Mouse (Mus musculus): Measurements from ENCODE around the gene Naaa. TPM values are rescaled to one million over a fixed set of nuclear protein-coding genes. Genes with fewer than 3 reads are reported as not detected.

The Naaa gene
- polyA plus RNA-seq, 1 experiment from 2014 or later: 6.1 TPM

- Histone ChIP-seq H3K27ac (ENCODE audit: low read depth, low read length) (no peak overlapping the region), H3K36me3 (ENCODE audit: control insufficient read depth, insufficient read depth, low read length) (no peaks in the 10 kb centered on the region), H3K27me3 (ENCODE audit: control insufficient read depth, insufficient read depth, low read length) (no peaks in the 10 kb centered on the region), H3K4me1 (ENCODE audit: control insufficient read depth, insufficient read depth, low read length) (no peaks in the 10 kb centered on the region), H3K9me3 (ENCODE audit: control insufficient read depth, low read length) (no peaks in the 10 kb centered on the region), H3K4me3 (ENCODE audit: low read depth, low read length) (no peak overlapping the region), H3K9ac (ENCODE audit: low read length) (no peak overlapping the region), H3K4me2 (ENCODE audit: low read depth) (no peak overlapping the region)
- ATAC-seq (ENCODE audit: insufficient read depth, low FRiP score, low TSS enrichment) (no peak), DNase-seq (ENCODE audit: low spot score) (no peak)
- 89% methylated on average over 11 of the region's 11 CpGs for WGBS
Observed at GRCm38 (mm10) chr5:92248614-92249013, 29.4 kb downstream of the Naaa start.

GRCm38 (mm10) chr5:92245483-92245882, 32.5 kb downstream of the Naaa start:
- Histone ChIP-seq H3K4me2 (ENCODE audit: low read depth) (no peak overlapping the region), H3K9me3 (ENCODE audit: control insufficient read depth, low read length) (no peaks in the 10 kb centered on the region), H3K9ac (ENCODE audit: low read length) (no peak overlapping the region), H3K27ac (ENCODE audit: low read depth, low read length) (no peak overlapping the region), H3K36me3 (ENCODE audit: control insufficient read depth, insufficient read depth, low read length) (no peaks in the 10 kb centered on the region), H3K4me3 (ENCODE audit: low read depth, low read length) (no peak overlapping the region), H3K27me3 (ENCODE audit: control insufficient read depth, insufficient read depth, low read length) (no peaks in the 10 kb centered on the region), H3K4me1 (ENCODE audit: control insufficient read depth, insufficient read depth, low read length) (no peaks in the 10 kb centered on the region)
- ATAC-seq (ENCODE audit: insufficient read depth, low FRiP score, low TSS enrichment) (no peak), DNase-seq (ENCODE audit: low spot score) (no peak)
- WGBS: 95% methylated on average over 9 of the region's 9 CpGs

- H3K27me3 ChIP-seq (ENCODE audit: control insufficient read depth, insufficient read depth, low read length): no peaks in the 10 kb centered on the region
- DNase-seq (ENCODE audit: low spot score): no peak
- H3K4me3 ChIP-seq (ENCODE audit: low read depth, low read length): no peak overlapping the region
- H3K27ac ChIP-seq (ENCODE audit: low read depth, low read length): no peak overlapping the region
- no peak overlapping the region for H3K4me2 ChIP-seq (ENCODE audit: low read depth)
- 94% methylated on average over 2 of the region's 2 CpGs for WGBS
- H3K36me3 ChIP-seq (ENCODE audit: control insufficient read depth, insufficient read depth, low read length): no peaks in the 10 kb centered on the region
- no peak for ATAC-seq (ENCODE audit: insufficient read depth, low FRiP score, low TSS enrichment)
- H3K4me1 ChIP-seq (ENCODE audit: control insufficient read depth, insufficient read depth, low read length): no peaks in the 10 kb centered on the region
- H3K9me3 ChIP-seq (ENCODE audit: control insufficient read depth, low read length): no peaks in the 10 kb centered on the region
- no peak overlapping the region for H3K9ac ChIP-seq (ENCODE audit: low read length)
Observed at GRCm38 (mm10) chr5:92244900-92245299, 33.1 kb downstream of the Naaa start.

- H3K27me3 ChIP-seq (ENCODE audit: control insufficient read depth, insufficient read depth, low read length): no peaks in the 10 kb centered on the region
- H3K4me3 ChIP-seq (ENCODE audit: low read depth, low read length): no peak overlapping the region
- no peak overlapping the region for H3K4me2 ChIP-seq (ENCODE audit: low read depth)
- no peak overlapping the region for H3K9ac ChIP-seq (ENCODE audit: low read length)
- no peaks in the 10 kb centered on the region for H3K9me3 ChIP-seq (ENCODE audit: control insufficient read depth, low read length)
- DNase-seq (ENCODE audit: low spot score) (no peak), ATAC-seq (ENCODE audit: insufficient read depth, low FRiP score, low TSS enrichment) (no peak)
- no peaks in the 10 kb centered on the region for H3K36me3 ChIP-seq (ENCODE audit: control insufficient read depth, insufficient read depth, low read length)
- 91% methylated on average over 12 of the region's 12 CpGs for WGBS
- H3K4me1 ChIP-seq (ENCODE audit: control insufficient read depth, insufficient read depth, low read length): no peaks in the 10 kb centered on the region
- H3K27ac ChIP-seq (ENCODE audit: low read depth, low read length): no peak overlapping the region
Observed at GRCm38 (mm10) chr5:92240769-92241168, 37.2 kb downstream of the Naaa start.

GRCm38 (mm10) chr5:92239333-92240232, 38.4 kb downstream of the Naaa start:
- ATAC-seq (ENCODE audit: insufficient read depth, low FRiP score, low TSS enrichment): peak; percentile 45; the same call in 1 of the 2 replicates
- no peak overlapping the region for H3K4me2 ChIP-seq (ENCODE audit: low read depth)

GRCm38 (mm10) chr5:92234939-92235557, 42.9 kb downstream of the Naaa start:
- no peak overlapping the region for H3K9ac ChIP-seq (ENCODE audit: low read length)
- no peaks in the 10 kb centered on the region for H3K36me3 ChIP-seq (ENCODE audit: control insufficient read depth, insufficient read depth, low read length)
- no peaks in the 10 kb centered on the region for H3K27me3 ChIP-seq (ENCODE audit: control insufficient read depth, insufficient read depth, low read length)
- H3K9me3 ChIP-seq (ENCODE audit: control insufficient read depth, low read length): no peaks in the 10 kb centered on the region
- WGBS: 55% methylated on average over 5 of the region's 5 CpGs
- DNase-seq (ENCODE audit: low spot score) (no peak), ATAC-seq (ENCODE audit: insufficient read depth, low FRiP score, low TSS enrichment) (no peak)
- no peaks in the 10 kb centered on the region for H3K4me1 ChIP-seq (ENCODE audit: control insufficient read depth, insufficient read depth, low read length)
- no peak overlapping the region for H3K4me2 ChIP-seq (ENCODE audit: low read depth)
- H3K4me3 ChIP-seq (ENCODE audit: low read depth, low read length): no peak overlapping the region
- H3K27ac ChIP-seq (ENCODE audit: low read depth, low read length): no peak overlapping the region

More at GRCm38 (mm10) chr5:92239333-92240232, 38.4 kb downstream of the Naaa start:
- no peak overlapping the region for H3K27ac ChIP-seq (ENCODE audit: low read depth, low read length)
- no peak overlapping the region for H3K4me3 ChIP-seq (ENCODE audit: low read depth, low read length)
- no peaks in the 10 kb centered on the region for H3K27me3 ChIP-seq (ENCODE audit: control insufficient read depth, insufficient read depth, low read length)
- no peaks in the 10 kb centered on the region for H3K4me1 ChIP-seq (ENCODE audit: control insufficient read depth, insufficient read depth, low read length)
- 49% methylated on average over 29 of the region's 29 CpGs for WGBS
- DNase-seq (ENCODE audit: low spot score): peak; percentile 66
- H3K9me3 ChIP-seq (ENCODE audit: control insufficient read depth, low read length): no peaks in the 10 kb centered on the region
- H3K36me3 ChIP-seq (ENCODE audit: control insufficient read depth, insufficient read depth, low read length): no peaks in the 10 kb centered on the region
- H3K9ac ChIP-seq (ENCODE audit: low read length): no peak overlapping the region

GRCm38 (mm10) chr5:92233366-92233765, 44.6 kb downstream of the Naaa start:
- Histone ChIP-seq H3K27me3 (ENCODE audit: control insufficient read depth, insufficient read depth, low read length) (no peaks in the 10 kb centered on the region), H3K4me2 (ENCODE audit: low read depth) (no peak overlapping the region), H3K4me3 (ENCODE audit: low read depth, low read length) (no peak overlapping the region), H3K9me3 (ENCODE audit: control insufficient read depth, low read length) (no peaks in the 10 kb centered on the region), H3K9ac (ENCODE audit: low read length) (no peak overlapping the region), H3K36me3 (ENCODE audit: control insufficient read depth, insufficient read depth, low read length) (no peaks in the 10 kb centered on the region), H3K27ac (ENCODE audit: low read depth, low read length) (no peak overlapping the region), H3K4me1 (ENCODE audit: control insufficient read depth, insufficient read depth, low read length) (no peaks in the 10 kb centered on the region)
- DNase-seq (ENCODE audit: low spot score) (no peak), ATAC-seq (ENCODE audit: insufficient read depth, low FRiP score, low TSS enrichment) (no peak)
- 92% methylated on average over 4 of the region's 4 CpGs for WGBS

- H3K9ac ChIP-seq (ENCODE audit: low read length): no peak overlapping the region
- DNase-seq (ENCODE audit: low spot score): no peak
- H3K27ac ChIP-seq (ENCODE audit: low read depth, low read length): no peak overlapping the region
- no peaks in the 10 kb centered on the region for H3K36me3 ChIP-seq (ENCODE audit: control insufficient read depth, insufficient read depth, low read length)
- H3K9me3 ChIP-seq (ENCODE audit: control insufficient read depth, low read length): no peaks in the 10 kb centered on the region
- WGBS: 90% methylated on average over 10 of the region's 10 CpGs
- H3K4me3 ChIP-seq (ENCODE audit: low read depth, low read length): no peak overlapping the region
- no peak overlapping the region for H3K4me2 ChIP-seq (ENCODE audit: low read depth)
- H3K27me3 ChIP-seq (ENCODE audit: control insufficient read depth, insufficient read depth, low read length): no peaks in the 10 kb centered on the region
- no peaks in the 10 kb centered on the region for H3K4me1 ChIP-seq (ENCODE audit: control insufficient read depth, insufficient read depth, low read length)
- ATAC-seq (ENCODE audit: insufficient read depth, low FRiP score, low TSS enrichment): no peak
Observed at GRCm38 (mm10) chr5:92231836-92232235, 46.1 kb downstream of the Naaa start.

GRCm38 (mm10) chr5:92230306-92230705, 47.7 kb downstream of the Naaa start:
- H3K9ac ChIP-seq (ENCODE audit: low read length): no peak overlapping the region
- no peaks in the 10 kb centered on the region for H3K9me3 ChIP-seq (ENCODE audit: control insufficient read depth, low read length)
- ATAC-seq (ENCODE audit: insufficient read depth, low FRiP score, low TSS enrichment) (no peak), DNase-seq (ENCODE audit: low spot score) (no peak)
- no peaks in the 10 kb centered on the region for H3K4me1 ChIP-seq (ENCODE audit: control insufficient read depth, insufficient read depth, low read length)
- H3K4me2 ChIP-seq (ENCODE audit: low read depth): no peak overlapping the region
- WGBS: 85% methylated on average over 11 of the region's 11 CpGs
- no peaks in the 10 kb centered on the region for H3K27me3 ChIP-seq (ENCODE audit: control insufficient read depth, insufficient read depth, low read length)
- H3K27ac ChIP-seq (ENCODE audit: low read depth, low read length): no peak overlapping the region
- no peak overlapping the region for H3K4me3 ChIP-seq (ENCODE audit: low read depth, low read length)
- no peaks in the 10 kb centered on the region for H3K36me3 ChIP-seq (ENCODE audit: control insufficient read depth, insufficient read depth, low read length)

Data from neural tube, embryonic 11.5 days (tissue).